Mouse (Mus musculus) CH12F3 (cell line): ENCODE measurements around the gene Igf2r.

ENCODE experiments used
- in situ Hi-C: fragments of 300-500 bp; cut with MboI; formaldehyde crosslinking; loops from 2 replicates; pipeline ENCODE4 v1.14.3; 2020; ENCODE audit warnings: low sequenced_read_pairs

Gene Igf2r

GRCm38 (mm10) chr17:12769380-12769921 is at the start of gene Igf2r:
Igf2r (minus strand) TSS chr17:12769664.
- in situ Hi-C loops = no loop called here

DNA sequence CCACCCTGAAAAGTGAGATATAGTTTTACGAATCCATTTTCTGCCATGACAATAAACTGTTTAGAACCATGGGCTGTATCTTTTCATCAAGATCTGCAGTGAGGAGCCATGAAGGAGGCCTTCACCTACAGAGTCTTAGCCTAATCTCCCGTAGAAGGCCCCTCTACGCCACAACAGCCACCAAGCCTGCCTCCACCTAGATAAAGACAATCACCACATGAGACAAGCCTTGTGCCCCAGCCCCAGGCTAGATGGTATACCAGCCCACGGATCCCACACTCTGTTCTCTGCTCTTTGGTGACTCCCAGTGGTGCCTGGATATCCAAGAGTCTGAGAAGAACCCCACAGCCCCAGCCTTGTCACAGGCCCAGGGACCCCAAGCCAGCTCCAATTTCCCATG is 46.4 kb upstream of the Igf2r start:
- in situ Hi-C loops = loop anchor here (25.0 kb wide), 2 partner anchors 279 to 404 kb away; no protein-coding TSS in a partner anchor

DNA sequence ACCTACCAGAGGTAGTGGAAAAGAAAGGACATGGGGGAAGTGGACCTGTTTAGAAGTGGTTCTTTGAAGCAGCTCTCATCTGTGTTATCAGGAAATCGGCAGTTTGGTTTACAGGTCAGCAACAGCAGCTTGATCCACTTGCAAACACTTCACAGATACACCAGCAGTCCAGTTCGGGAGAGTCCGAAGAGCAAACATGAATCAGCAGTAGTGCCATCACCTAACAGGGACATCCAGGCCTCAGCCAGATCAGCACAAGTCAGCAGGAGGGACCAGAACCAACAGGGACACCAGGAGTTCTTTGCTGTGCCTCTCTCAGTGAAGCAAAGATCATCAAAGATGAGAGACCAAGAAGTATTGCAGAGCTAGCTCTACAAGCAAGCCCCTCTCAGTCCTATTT is 45.0 kb upstream of the Igf2r start:
- in situ Hi-C loops = loop anchor here (25.0 kb wide), 2 partner anchors 277 to 402 kb away; no protein-coding TSS in a partner anchor

DNA sequence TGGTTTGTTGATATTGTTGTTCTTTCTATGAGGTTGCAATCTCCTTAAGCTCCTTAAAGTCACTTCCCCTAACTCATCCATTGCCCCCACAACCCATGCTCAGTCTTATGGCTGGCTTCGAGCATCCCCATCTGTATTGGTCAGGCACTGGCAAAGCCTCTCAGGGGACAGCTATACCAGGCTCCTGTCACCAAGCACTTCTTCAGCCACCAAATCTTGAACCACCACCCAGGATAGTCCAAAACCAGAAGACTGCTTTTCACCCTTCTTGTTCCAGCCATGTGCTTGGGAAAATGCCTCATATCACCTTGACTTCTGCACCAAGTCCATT is 41.5 kb upstream of the Igf2r start:
- in situ Hi-C loops = loop anchor here (25.0 kb wide), 2 partner anchors 274 to 399 kb away; no protein-coding TSS in a partner anchor

- in situ Hi-C loops = loop anchor here (25.0 kb wide), 2 partner anchors 273 to 398 kb away; no protein-coding TSS in a partner anchor
Observed at GRCm38 (mm10) chr17:12810103-12810972, 40.9 kb upstream of the Igf2r start.

GRCm38 (mm10) chr17:12808851-12809250 is 39.4 kb upstream of the Igf2r start:
- in situ Hi-C loops = loop anchor here (25.0 kb wide), 2 partner anchors 272 to 397 kb away; no protein-coding TSS in a partner anchor

- in situ Hi-C loops = loop anchor here (25.0 kb wide), 2 partner anchors 268 to 393 kb away; no protein-coding TSS in a partner anchor
Observed at GRCm38 (mm10) chr17:12804584-12805445, 35.4 kb upstream of the Igf2r start.

DNA sequence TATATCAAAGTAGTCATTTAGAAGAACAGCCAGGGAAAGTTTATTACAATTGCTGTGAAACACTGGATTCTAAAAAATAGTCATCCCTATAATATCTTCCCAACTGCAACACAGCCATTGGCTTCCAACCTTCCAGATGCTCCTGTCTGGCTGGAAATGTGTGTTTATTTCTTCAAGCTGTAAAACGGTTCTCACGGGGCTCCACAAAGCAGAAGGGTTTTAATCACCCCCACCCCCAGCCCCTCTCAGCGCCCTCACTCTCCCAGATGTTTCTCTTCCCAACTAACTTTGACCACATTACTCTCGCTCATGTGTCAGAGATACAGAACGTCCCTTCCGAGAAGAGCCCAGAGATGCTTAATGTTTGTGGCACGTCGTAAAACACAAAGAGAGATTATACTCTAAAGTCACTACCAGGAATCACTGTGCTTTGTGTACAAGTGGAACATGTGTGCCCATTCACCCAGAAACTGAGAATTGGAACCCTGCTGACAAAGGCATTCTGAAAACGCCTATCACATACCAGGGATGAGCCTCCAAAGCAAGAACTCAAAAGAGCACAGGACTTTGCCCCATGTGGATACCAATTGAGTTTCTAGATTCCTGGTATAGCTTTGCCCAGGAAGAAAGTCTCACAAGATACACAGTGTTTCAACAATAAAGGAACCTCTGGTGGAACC is 32.5 kb upstream of the Igf2r start:
- in situ Hi-C loops = loop anchor here (25.0 kb wide), 2 partner anchors 265 to 390 kb away; no protein-coding TSS in a partner anchor

DNA sequence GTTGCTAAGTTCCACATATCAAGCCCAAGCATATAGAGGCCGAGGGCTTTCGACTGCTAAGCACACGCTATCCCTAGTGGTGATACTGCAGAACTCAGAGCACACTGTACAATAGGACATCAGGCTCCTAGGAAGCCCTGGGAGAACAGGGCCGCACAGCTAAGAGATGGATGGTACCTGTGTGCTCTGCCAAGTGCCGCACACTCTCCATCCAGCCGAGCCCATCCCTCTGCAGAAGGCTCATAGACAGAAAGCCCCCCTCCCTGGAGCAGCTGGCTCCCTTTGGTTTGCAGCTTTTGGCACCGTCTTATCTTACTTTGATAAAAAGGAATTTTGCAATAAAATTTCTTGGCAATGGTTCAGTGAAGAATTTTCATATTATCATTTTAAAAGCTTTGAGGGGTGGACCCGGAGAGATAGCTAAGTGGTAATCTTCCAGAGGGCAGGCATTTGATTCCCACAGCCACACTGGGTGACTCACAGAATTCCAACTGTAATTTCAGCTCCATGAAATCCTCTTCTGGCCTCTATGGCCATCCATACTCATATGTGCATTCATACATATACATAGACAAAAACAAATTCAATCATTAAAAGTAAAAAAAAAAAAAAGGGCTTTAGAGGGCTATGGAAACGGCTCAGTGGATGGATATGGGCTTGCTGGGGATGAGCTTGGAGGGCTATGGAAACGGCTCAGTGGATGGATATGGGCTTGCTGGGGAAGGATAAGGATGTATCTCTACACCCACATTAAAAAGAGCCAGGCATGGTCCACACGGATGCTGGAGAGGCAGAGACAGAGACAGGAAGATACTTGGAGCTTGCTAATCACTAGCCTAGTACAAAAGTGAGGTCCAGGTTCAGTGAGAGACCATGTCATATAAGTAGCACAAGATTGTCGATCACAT is 30.2 kb upstream of the Igf2r start:
- in situ Hi-C loops = loop anchor here (25.0 kb wide), 2 partner anchors 262 to 387 kb away; no protein-coding TSS in a partner anchor

GRCm38 (mm10) chr17:12798571-12798970 is 29.1 kb upstream of the Igf2r start:
- in situ Hi-C loops = no loop called here

- in situ Hi-C loops = no loop called here
Observed at GRCm38 (mm10) chr17:12797427-12798029, 28.1 kb upstream of the Igf2r start.

GRCm38 (mm10) chr17:12796633-12797032 is 27.2 kb upstream of the Igf2r start:
- in situ Hi-C loops = no loop called here

DNA sequence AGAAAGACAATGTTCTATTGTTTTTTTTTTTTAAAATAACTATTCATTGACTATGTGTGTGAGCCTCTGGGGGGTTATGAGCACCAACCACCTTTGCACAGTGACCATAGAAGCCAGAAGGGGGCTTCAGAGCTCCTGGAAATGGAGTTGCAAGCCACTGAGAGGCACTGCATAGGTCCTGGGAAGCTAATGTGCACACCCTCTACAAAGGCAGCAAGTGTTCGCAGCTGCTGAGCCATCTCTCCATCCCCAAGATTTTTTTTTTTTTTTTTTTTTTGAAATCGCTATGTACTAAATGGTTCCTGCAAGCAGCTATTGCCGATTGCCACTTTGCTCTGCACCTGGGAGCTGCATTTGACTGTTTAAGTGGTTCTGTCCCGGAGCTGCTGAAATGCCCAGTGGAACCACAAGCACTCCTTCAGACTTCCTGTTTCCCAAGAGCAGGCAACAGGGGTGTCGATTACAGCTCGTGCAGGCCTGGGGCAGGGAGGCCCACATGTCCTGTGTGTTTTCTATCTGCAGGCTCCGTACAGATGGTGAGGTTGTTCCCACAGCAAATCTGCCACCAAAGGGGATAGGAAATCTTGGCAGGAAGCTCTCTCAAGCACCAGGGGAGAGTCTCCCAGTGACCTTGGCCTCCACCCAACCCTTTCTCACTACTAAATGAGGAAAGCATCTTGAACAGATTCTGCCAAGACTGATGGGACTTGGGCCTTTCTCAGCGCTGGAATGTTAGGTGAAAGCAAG is 24.4 kb upstream of the Igf2r start:
- in situ Hi-C loops = no loop called here

DNA sequence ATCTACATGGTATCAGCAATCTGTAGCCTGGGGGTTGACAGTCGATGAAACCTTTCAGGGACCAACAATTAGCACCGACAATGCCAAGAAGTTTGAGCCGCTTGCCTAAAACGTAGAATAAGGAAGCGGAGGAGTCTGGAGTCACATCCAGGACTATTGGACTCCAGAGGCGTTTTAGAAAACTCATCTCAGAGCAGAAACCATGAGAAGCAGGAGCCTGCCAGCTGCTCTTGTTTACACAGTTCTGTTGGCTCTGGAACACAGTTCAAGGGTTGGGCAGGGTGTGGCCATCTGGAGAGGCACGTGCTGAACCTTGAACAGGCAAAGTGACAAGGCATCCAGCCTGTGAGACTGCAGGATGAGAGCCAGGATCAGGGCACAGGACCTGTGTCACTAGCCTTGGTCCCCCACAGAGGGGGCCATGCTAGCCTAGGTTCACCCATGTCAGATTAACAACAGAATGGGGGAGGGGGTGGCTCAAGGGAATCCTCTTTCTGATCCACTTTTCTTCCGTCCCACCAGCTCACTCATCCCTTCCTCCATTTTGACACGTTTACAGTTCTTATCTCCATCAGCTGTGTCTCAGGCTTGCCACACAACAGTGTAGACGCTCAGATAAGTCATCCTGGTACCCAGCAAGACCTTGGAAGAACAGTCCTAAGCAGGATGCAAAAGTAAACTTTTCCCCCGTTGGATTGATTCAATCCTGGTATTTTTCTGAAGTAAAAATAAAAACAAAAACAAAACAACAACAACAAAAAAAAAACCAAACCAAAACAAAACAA is 23.1 kb upstream of the Igf2r start:
- in situ Hi-C loops = no loop called here

GRCm38 (mm10) chr17:12791420-12791819 is 22.0 kb upstream of the Igf2r start:
- in situ Hi-C loops = no loop called here

DNA sequence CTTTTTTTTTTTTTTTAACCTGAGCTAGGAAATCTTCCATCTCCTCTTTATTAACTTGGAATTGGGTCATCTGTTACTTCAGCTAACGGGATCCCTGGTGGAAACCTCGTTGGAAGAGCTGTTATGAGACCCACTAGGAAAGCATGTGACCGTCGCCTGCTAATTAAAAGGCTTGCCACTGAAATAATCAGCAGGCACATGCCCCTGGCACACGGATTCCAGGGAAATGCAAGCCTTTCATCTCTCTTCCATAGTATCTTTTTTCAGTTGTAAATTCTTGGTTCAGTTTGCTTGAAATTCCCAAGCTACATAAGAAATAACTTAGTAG is 21.6 kb upstream of the Igf2r start:
- in situ Hi-C loops = no loop called here

GRCm38 (mm10) chr17:12790353-12791078 is 21.1 kb upstream of the Igf2r start:
- in situ Hi-C loops = no loop called here
